Comparison of ENCODE assay signal across 16 mouse cellular contexts in genomic region chr15:39998063-39998462, GRCm38 (mm10).
"Had no signal": no experiment of that assay in that cellular context is flagged by ENCODE, and none has a peak within 500 bp of the region (broad histone marks: within the 10 kb centered on the region; RNA-seq: fewer than 3 reads in every experiment).

No protein-coding gene starts in this region.

- H3K9me3 ChIP-seq: neural tube, embryonic 13.5 days; neural tube, embryonic 15.5 days; stomach, embryonic 15.5 days had no signal

- H3K36me3 ChIP-seq: neural tube, embryonic 13.5 days; neural tube, embryonic 15.5 days; stomach, embryonic 15.5 days had no signal

- H3K9ac ChIP-seq: neural tube, embryonic 13.5 days; neural tube, embryonic 15.5 days; stomach, embryonic 15.5 days had no signal

- H3K4me2 ChIP-seq: neural tube, embryonic 13.5 days; neural tube, embryonic 15.5 days; stomach, embryonic 15.5 days had no signal

- DNase-seq: retina, postnatal 1 day; right cerebral cortex, adult 18-20 months; right cerebral cortex, postnatal 14 days; right cerebral cortex, postnatal 25 days; right cerebral cortex, postnatal 4 days; spleen, adult 18-20 months; thymus, adult 18-20 months; thymus, adult 2 months; thymus, postnatal 14 days; thymus, postnatal 25 days; thymus, postnatal 36 days; thymus, postnatal 4 days had no signal

- H3K27me3 ChIP-seq: neural tube, embryonic 13.5 days; neural tube, embryonic 15.5 days; stomach, embryonic 15.5 days had no signal

- H3K4me1 ChIP-seq: stomach, embryonic 15.5 days had no signal

- H3K4me3 ChIP-seq: neural tube, embryonic 13.5 days; neural tube, embryonic 15.5 days; stomach, embryonic 15.5 days had no signal

- H3K27ac ChIP-seq: neural tube, embryonic 15.5 days; stomach, embryonic 15.5 days; stomach, postnatal 0 days had no signal
